Mouse (Mus musculus) embryonic fibroblast, embryonic 13.5 days (primary cell): ENCODE data around the gene Rabep1.

Source experiments
- CTCF ChIP-seq: IDR thresholded peaks from 2 replicates; pipeline ENCODE4 v1.5.1; 2011; ENCODE audit warnings: mild to moderate bottlenecking, control low read depth, low read length, moderate library complexity, borderline replicate concordance; ENCODE audit not compliant: insufficient read depth
- POLR2A ChIP-seq: IDR thresholded peaks from 2 replicates; pipeline ENCODE4 v1.6.1; 2011; ENCODE audit warnings: low read depth, mild to moderate bottlenecking, control low read depth, low read length, moderate library complexity

- TF ChIP-seq POLR2A (no peak), CTCF (no peak)
Observed at GRCm38 (mm10) chr11:70871110-70871509, 26.5 kb downstream of the Rabep1 start.
